Mouse (Mus musculus): ENCODE data around the gene Ccl24. TPM values are rescaled to one million over a fixed set of nuclear protein-coding genes. Genes with fewer than 3 reads are reported as not detected.
"Not testable (repeated sequence)": the region's sequence is repeated elsewhere in the genome, so short reads cannot be mapped to it uniquely, and the experiment has no call there.

Ccl24 gene
- polyA plus RNA-seq (2014; fragmentation: Nextera tagmentation; extraction: Ambion mirVana) = 0.99 and 1.1 TPM in 2 replicates

DNA sequence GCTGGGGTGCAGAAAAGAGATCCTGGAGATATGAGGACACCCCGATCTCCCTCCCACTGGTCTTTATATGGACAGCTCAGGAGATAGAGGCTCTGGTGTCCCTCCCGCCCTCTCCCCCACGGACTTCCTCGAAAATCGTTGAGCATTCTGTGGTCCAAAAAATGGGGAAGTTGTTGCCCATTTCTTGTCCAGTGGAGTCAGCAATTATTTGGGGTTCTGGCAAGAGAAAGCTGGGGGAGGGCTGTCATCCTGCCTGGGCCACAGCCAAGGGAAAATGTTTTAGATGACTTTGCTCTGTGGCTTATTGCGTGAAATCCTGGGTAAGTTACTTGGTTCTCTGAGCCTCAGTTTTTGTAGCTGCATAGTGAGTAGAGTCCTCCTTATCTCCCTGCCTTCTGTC lies at the start of gene Ccl24:
Ccl24 (minus strand) TSS at position 44 of the 400 bp plus-strand sequence.
- 95% methylated on average over 6 of the region's 6 CpGs for WGBS
- Histone ChIP-seq H3K4me1 (replicated peaks; ENCODE audit: control insufficient read depth, insufficient read depth, low read length) (no peaks in the 10 kb centered on the region), H3K27ac (ENCODE audit: low read depth, low read length) (no peak within 1 kb of the TSS), H3K4me3 (ENCODE audit: low read depth, low read length) (no peak within 1 kb of the TSS), H3K9ac (ENCODE audit: low read length) (no peak within 1 kb of the TSS), H3K4me2 (ENCODE audit: low read depth, low read length, severe bottlenecking) (no peak within 1 kb of the TSS), H3K27me3 (ENCODE audit: control insufficient read depth, insufficient read depth, low read length) (no peaks in the 10 kb centered on the region), H3K9me3 (ENCODE audit: control insufficient read depth, low read length) (no peaks in the 10 kb centered on the region), H3K36me3 (ENCODE audit: control insufficient read depth, insufficient read depth, low read length) (no peaks in the 10 kb centered on the region)
- ATAC-seq (replicated peaks; ENCODE audit: low FRiP score) (no peak), DNase-seq (ENCODE audit: low spot score) (no peak)

DNA sequence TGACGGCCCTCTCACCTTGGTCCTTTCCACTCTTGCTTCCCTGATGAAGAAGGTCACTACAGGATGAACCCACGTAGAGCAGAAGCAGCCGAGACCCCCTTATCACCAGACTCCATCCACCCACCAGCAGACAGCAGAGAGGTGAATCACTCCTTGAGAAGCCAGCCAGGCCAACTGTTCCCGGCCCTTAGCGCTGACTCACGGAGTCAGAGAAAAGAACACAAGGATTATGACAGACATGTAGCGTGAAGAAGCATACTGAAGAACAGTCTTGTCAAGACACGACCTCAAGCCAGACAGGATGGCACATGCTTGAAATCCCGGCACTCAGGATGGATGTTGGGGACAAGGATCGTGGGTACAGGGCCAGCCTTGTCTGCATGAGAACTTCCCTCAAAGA lies 48.9 kb upstream of the Ccl24 start:
- Histone ChIP-seq H3K4me1 (replicated peaks; ENCODE audit: control insufficient read depth, insufficient read depth, low read length) (no peaks in the 10 kb centered on the region), H3K27me3 (ENCODE audit: control insufficient read depth, insufficient read depth, low read length) (no peaks in the 10 kb centered on the region), H3K4me3 (ENCODE audit: low read depth, low read length) (no peak overlapping the region), H3K9me3 (ENCODE audit: control insufficient read depth, low read length) (no peaks in the 10 kb centered on the region), H3K9ac (ENCODE audit: low read length) (no peak overlapping the region), H3K27ac (ENCODE audit: low read depth, low read length) (no peak overlapping the region), H3K4me2 (ENCODE audit: low read depth, low read length, severe bottlenecking) (no peak overlapping the region), H3K36me3 (ENCODE audit: control insufficient read depth, insufficient read depth, low read length) (no peaks in the 10 kb centered on the region)
- DNase-seq (ENCODE audit: low spot score) = no peak
- WGBS = 83% methylated on average over 10 of the region's 10 CpGs
- no peak for ATAC-seq (replicated peaks; ENCODE audit: low FRiP score)

DNA sequence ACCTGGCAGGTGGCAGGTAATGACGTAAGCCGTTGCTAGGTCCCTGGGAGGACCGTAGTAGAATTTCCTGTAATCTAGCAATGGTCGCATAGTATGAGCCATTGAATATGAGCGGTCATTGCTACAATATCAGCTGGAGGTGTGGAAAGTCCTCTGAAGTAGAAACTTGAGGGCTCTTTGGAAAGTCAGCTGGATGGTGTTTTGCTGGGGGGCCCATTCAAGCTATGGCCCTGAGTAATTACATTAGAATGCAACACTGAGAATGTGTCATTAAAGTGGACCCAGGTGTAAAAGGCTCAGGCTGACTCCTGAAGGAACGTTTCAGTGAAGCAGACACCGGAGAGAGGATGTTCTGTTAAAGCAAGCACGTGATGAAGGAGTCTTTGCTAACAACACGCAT lies 47.7 kb upstream of the Ccl24 start:
- no peak overlapping the region for H3K4me3 ChIP-seq (ENCODE audit: low read depth, low read length)
- WGBS = 87% methylated on average over 9 of the region's 9 CpGs
- no peak overlapping the region for H3K27ac ChIP-seq (ENCODE audit: low read depth, low read length)
- no peaks in the 10 kb centered on the region for H3K9me3 ChIP-seq (ENCODE audit: control insufficient read depth, low read length)
- H3K27me3 ChIP-seq (ENCODE audit: control insufficient read depth, insufficient read depth, low read length) = no peaks in the 10 kb centered on the region
- DNase-seq (ENCODE audit: low spot score) = no peak
- no peak overlapping the region for H3K9ac ChIP-seq (ENCODE audit: low read length)
- H3K4me2 ChIP-seq (ENCODE audit: low read depth, low read length, severe bottlenecking) = no peak overlapping the region
- H3K36me3 ChIP-seq (ENCODE audit: control insufficient read depth, insufficient read depth, low read length) = no peaks in the 10 kb centered on the region
- no peaks in the 10 kb centered on the region for H3K4me1 ChIP-seq (replicated peaks; ENCODE audit: control insufficient read depth, insufficient read depth, low read length)
- ATAC-seq (replicated peaks; ENCODE audit: low FRiP score) = no peak

DNA sequence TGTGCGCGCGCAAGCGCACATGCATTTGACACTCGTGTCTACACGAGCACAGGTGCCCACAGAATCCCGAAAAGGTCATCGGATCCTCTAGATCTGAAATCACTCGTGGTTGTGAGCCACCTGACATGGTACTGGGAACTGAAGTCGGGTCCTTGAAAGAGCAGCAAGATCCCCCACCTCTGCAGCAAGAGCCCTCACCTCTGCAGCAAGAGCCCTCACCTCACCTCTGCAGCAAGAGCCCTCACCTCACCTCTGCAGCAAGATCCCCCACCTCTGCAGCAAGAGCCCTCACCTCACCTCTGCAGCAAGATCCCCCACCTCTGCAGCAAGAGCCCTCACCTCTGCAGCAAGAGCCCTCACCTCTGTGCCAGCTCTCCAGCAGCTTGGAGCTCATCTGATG lies 46.9 kb upstream of the Ccl24 start:
- not testable (repeated sequence) for H3K27me3 ChIP-seq (ENCODE audit: control insufficient read depth, insufficient read depth, low read length)

DNA sequence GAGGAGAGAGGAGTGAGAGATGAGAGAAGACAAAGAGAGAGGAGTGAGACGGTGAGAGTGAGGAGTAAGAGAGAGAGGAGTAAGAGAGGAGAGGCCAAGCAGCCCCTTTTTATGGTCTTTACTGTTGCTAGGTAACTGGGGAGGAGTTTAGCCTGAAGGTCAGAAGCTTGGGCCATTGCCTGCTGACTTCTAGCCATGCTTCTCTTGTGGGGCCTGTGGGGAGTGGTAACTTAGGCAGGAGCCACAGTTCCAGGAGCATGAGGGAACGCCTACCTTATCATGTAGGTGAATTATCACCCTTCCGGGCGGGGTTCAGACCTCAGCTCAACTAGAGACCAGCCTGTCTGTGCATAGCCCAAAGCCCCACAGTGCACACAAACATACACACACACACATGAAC lies 36.9 kb upstream of the Ccl24 start:
- no peaks in the 10 kb centered on the region for H3K9me3 ChIP-seq (ENCODE audit: control insufficient read depth, low read length)
- no peak overlapping the region for H3K4me2 ChIP-seq (ENCODE audit: low read depth, low read length, severe bottlenecking)
- 82% methylated on average over 4 of the region's 4 CpGs for WGBS
- no peaks in the 10 kb centered on the region for H3K4me1 ChIP-seq (replicated peaks; ENCODE audit: control insufficient read depth, insufficient read depth, low read length)
- H3K27me3 ChIP-seq (ENCODE audit: control insufficient read depth, insufficient read depth, low read length) = no peaks in the 10 kb centered on the region
- no peak overlapping the region for H3K4me3 ChIP-seq (ENCODE audit: low read depth, low read length)
- no peak overlapping the region for H3K9ac ChIP-seq (ENCODE audit: low read length)
- H3K27ac ChIP-seq (ENCODE audit: low read depth, low read length) = no peak overlapping the region
- no peak for ATAC-seq (replicated peaks; ENCODE audit: low FRiP score)
- no peak for DNase-seq (ENCODE audit: low spot score)
- H3K36me3 ChIP-seq (ENCODE audit: control insufficient read depth, insufficient read depth, low read length) = no peaks in the 10 kb centered on the region

More for the DNA sequence above, 46.9 kb upstream of the Ccl24 start:
- not testable (repeated sequence) for H3K36me3 ChIP-seq (ENCODE audit: control insufficient read depth, insufficient read depth, low read length); H3K4me3 ChIP-seq (ENCODE audit: low read depth, low read length); ATAC-seq (replicated peaks; ENCODE audit: low FRiP score); H3K4me2 ChIP-seq (ENCODE audit: low read depth, low read length, severe bottlenecking); H3K9me3 ChIP-seq (ENCODE audit: control insufficient read depth, low read length); H3K9ac ChIP-seq (ENCODE audit: low read length); H3K27ac ChIP-seq (ENCODE audit: low read depth, low read length); H3K4me1 ChIP-seq (replicated peaks; ENCODE audit: control insufficient read depth, insufficient read depth, low read length)
- DNase-seq (ENCODE audit: low spot score) = peak; percentile 24
- 87% methylated on average over 10 of the region's 10 CpGs for WGBS

DNA sequence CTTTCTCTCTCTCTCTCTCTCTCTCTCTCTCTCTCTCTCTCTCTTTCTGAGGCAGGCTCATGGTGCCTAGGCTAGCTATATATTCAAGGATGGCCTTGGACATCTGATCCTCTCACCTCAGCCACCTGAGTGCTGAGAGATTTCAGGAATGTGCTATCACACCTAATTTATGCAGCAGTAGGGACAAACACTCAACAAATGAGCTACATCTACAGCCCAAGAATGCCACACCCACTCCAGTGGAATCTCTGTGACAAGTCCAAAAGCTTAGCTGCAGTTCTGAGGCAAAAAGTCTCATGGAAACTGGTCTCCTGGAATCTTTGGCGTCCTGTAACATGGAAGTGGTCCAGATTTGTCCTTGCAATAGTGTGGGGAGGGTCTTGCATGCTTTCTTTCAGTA lies 34.7 kb upstream of the Ccl24 start:
- 38% methylated on average over 1 of the region's 1 CpGs for WGBS
- no peak overlapping the region for H3K4me3 ChIP-seq (ENCODE audit: low read depth, low read length)
- no peaks in the 10 kb centered on the region for H3K36me3 ChIP-seq (ENCODE audit: control insufficient read depth, insufficient read depth, low read length)
- peaks cover under 1% of the 10 kb centered on the region; the same call in 1 of the 2 replicates for H3K9me3 ChIP-seq (ENCODE audit: control insufficient read depth, low read length)
- DNase-seq (ENCODE audit: low spot score) (no peak), ATAC-seq (replicated peaks; ENCODE audit: low FRiP score) (no peak)
- no peak overlapping the region for H3K9ac ChIP-seq (ENCODE audit: low read length)
- H3K4me1 ChIP-seq (replicated peaks; ENCODE audit: control insufficient read depth, insufficient read depth, low read length) = no peaks in the 10 kb centered on the region
- H3K27me3 ChIP-seq (ENCODE audit: control insufficient read depth, insufficient read depth, low read length) = no peaks in the 10 kb centered on the region
- H3K27ac ChIP-seq (ENCODE audit: low read depth, low read length) = no peak overlapping the region
- no peak overlapping the region for H3K4me2 ChIP-seq (ENCODE audit: low read depth, low read length, severe bottlenecking)

DNA sequence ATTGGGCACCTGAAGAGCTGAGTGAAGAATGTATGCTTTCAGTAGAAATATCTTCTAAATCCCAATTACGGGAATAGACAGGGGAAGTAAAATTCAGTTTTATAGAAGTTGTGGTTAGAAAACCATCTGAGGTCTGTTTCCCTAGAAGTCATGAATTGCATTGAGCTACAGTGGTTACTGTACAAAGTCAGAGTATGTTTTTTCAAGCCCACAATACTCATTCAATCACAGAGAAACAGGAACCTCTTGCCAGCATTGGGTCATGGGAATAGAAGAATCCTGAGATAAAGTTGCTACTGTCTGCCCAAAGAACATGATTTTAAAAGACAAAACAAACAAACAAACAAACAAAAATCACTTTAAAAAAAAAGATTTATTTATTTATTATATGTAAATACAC lies 33.9 kb upstream of the Ccl24 start:
- not testable (repeated sequence) for H3K9ac ChIP-seq (ENCODE audit: low read length); H3K27me3 ChIP-seq (ENCODE audit: control insufficient read depth, insufficient read depth, low read length); ATAC-seq (replicated peaks; ENCODE audit: low FRiP score); H3K27ac ChIP-seq (ENCODE audit: low read depth, low read length); H3K4me1 ChIP-seq (replicated peaks; ENCODE audit: control insufficient read depth, insufficient read depth, low read length); H3K4me3 ChIP-seq (ENCODE audit: low read depth, low read length); H3K36me3 ChIP-seq (ENCODE audit: control insufficient read depth, insufficient read depth, low read length); H3K9me3 ChIP-seq (ENCODE audit: control insufficient read depth, low read length); DNase-seq (ENCODE audit: low spot score); H3K4me2 ChIP-seq (ENCODE audit: low read depth, low read length, severe bottlenecking)
- no CpG with 5 or more reads among the region's 1 CpGs for WGBS

DNA sequence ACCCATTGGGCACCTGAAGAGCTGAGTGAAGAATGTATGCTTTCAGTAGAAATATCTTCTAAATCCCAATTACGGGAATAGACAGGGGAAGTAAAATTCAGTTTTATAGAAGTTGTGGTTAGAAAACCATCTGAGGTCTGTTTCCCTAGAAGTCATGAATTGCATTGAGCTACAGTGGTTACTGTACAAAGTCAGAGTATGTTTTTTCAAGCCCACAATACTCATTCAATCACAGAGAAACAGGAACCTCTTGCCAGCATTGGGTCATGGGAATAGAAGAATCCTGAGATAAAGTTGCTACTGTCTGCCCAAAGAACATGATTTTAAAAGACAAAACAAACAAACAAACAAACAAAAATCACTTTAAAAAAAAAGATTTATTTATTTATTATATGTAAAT lies 31.8 kb upstream of the Ccl24 start:
- not testable (repeated sequence) for H3K27ac ChIP-seq (ENCODE audit: low read depth, low read length); DNase-seq (ENCODE audit: low spot score); H3K36me3 ChIP-seq (ENCODE audit: control insufficient read depth, insufficient read depth, low read length); ATAC-seq (replicated peaks; ENCODE audit: low FRiP score); H3K27me3 ChIP-seq (ENCODE audit: control insufficient read depth, insufficient read depth, low read length); H3K4me1 ChIP-seq (replicated peaks; ENCODE audit: control insufficient read depth, insufficient read depth, low read length); H3K9ac ChIP-seq (ENCODE audit: low read length); H3K4me2 ChIP-seq (ENCODE audit: low read depth, low read length, severe bottlenecking); H3K4me3 ChIP-seq (ENCODE audit: low read depth, low read length); H3K9me3 ChIP-seq (ENCODE audit: control insufficient read depth, low read length)
- WGBS = no CpG with 5 or more reads among the region's 1 CpGs

DNA sequence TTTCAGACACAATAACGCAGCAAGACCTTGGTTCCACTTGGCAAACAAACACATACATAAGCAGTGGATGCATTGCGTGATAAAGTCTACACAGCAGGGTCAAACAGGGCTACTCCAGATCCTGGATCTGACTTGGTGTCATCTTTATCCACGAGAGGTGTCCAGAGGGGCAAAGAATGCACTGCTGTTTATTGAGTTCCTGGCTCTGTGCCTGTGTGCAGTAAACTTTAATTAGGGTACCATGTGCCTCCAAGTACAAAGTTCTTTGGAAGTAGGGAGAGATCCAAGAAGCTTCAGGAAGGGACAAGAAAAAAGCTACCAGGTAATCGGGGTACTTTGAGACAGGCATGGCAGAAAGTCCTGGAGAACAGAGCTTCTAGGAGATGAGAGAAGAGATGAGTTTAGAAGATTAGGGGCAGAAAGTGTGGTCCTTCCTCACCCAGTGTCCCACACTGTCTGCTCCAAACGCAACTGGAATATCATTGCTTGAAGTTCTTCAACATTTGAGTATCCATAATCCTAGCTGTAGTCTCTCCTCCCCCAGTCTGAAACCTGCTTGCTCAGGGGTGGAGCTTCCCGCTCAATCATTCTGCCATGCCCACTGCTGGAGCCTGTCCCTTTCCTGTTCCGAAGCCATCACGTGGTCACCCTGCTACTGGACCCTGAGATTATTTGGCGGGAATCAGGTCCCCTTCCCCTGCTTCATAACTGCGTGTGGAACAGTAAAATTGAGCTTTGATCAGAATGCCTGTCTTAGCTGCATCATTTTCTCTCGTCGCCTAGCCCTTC lies 17.3 kb upstream of the Ccl24 start:
- Histone ChIP-seq H3K9ac (ENCODE audit: low read length) (no peak overlapping the region), H3K4me1 (replicated peaks; ENCODE audit: control insufficient read depth, insufficient read depth, low read length) (no peaks in the 10 kb centered on the region), H3K4me3 (ENCODE audit: low read depth, low read length) (no peak overlapping the region), H3K9me3 (ENCODE audit: control insufficient read depth, low read length) (no peaks in the 10 kb centered on the region), H3K27ac (ENCODE audit: low read depth, low read length) (no peak overlapping the region), H3K36me3 (ENCODE audit: control insufficient read depth, insufficient read depth, low read length) (no peaks in the 10 kb centered on the region), H3K27me3 (ENCODE audit: control insufficient read depth, insufficient read depth, low read length) (no peaks in the 10 kb centered on the region), H3K4me2 (ENCODE audit: low read depth, low read length, severe bottlenecking) (no peak overlapping the region)
- no peak for ATAC-seq (replicated peaks; ENCODE audit: low FRiP score)
- DNase-seq (ENCODE audit: low spot score) = no peak
- 83% methylated on average over 12 of the region's 12 CpGs for WGBS
